Mouse (Mus musculus) adrenal gland, postnatal 36 days (tissue): Measurements from ENCODE around the gene Fyb. TPM values are rescaled to one million over a fixed set of nuclear protein-coding genes. Genes with fewer than 3 reads are reported as not detected.
A peak's percentile ranks its signal among the peaks of the same experiment; 100 is the strongest.

Source experiments
- DNase-seq, 2 experiments: peaks; one replicate each; pipeline ENCODE4 v3.0.0; 2021; ENCODE audit warnings: mixed read lengths in 1 of 2
- long read RNA-seq, 2 experiments: library from polyadenylated mRNA; stranded (forward); transcript quantifications; one replicate each; pipeline ENCODE4 v2.0.0; 2021; ENCODE audit warnings: borderline sequencing depth in 2 of 2
- total RNA-seq, 2 experiments: library from RNA; stranded (reverse); gene quantifications; 2 replicates each; pipeline ENCODE4 v1.2.3; 2021

The Fyb gene
- total RNA-seq = 10 to 100 TPM; 22.9 to 27.0 TPM
- long read RNA-seq, experiment 1, partial matches to known transcripts = 0 of 2 reads
- long read RNA-seq, experiment 1, other reads (novel, unspliced or antisense) = 1 of 2 reads
- long read RNA-seq, experiment 2 = 0 reads

DNA sequence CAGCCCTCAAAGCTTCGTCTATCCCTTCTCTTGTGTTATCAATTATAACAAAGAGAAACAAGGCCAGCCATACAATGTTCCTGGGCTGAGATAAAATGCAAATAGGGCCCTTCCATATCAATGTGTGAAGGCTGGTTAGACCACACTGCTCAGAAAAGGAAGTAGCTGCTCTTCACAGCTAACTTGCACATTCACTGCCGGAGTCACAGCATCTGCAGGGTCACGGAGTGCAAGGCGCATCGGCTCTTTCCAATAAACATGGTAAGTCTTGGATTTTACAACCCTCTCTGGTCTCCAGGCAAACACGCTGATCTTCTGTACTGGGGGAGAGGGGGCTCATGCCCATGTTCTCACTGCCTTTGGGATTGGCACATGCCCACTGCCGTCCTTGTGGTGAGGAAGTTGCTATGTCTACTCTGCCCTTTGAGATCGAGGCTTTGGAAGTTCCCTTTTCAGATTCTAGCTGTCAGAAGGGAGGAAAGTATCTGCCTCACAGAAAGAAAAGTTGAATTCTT lies at the start of gene Fyb:
Fyb (plus strand) TSS at position 201 of the 515 bp plus-strand sequence.
- DNase-seq = no peak

- DNase-seq = no peak
These were observed 39.1 kb upstream of the Fyb start for GRCm38 (mm10) chr15:6483561-6483960.

GRCm38 (mm10) chr15:6492386-6492785 lies 30.3 kb upstream of the Fyb start:
- no peak for DNase-seq

DNA sequence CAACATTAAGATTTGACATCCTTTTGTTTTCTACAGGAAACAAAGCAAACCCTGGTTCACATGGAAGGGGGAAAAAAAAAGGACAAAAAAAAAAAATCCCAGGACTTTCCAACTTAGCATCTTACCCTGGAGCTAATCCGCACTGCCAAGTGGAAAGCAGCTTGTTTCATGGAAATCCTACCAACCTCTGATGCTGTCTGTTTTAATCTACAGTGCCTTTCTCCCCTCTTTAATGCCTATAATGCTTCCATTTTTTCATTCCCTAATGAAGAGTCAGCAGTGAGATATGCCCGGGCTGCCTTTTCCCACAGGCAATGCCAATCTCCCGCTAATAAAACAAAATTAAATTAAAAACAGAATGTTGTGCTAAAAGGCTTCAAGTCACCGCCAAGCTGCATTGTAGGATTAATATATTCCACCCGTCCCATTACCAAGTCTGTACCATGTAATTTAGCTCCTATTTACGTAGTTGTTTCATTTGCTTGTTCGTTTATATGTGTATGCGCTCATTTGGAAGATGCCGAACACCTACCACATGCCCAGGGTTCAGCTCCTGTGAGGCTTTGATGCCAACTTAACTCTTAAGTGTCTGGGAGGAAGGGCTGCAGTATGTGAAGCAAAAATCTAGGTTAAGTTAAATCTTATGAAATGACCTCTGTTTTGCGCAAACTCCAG lies 24.1 kb upstream of the Fyb start:
- DNase-seq = no peak

DNA sequence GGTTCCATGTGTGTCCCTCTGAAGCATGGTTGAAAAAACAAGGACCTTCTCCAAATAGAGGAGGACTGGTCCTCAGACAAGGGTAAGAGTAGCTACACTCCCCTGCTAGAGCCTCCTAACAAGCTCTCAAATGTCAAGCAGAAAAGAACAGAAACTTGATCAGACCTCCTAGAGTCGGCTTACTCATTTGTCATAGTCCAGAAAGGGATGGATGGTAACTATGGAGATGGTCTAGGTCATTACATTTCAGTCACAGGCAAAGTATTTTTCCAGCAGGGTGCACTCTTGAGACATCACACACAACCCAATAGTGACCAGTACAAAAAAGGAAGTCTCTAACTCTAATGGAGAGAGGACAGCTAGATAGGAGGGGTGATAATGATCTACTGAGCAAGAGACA lies 21.9 kb upstream of the Fyb start:
- peak; percentile 5 to 51 for DNase-seq

- DNase-seq = no peak
These were observed 5.1 kb upstream of the Fyb start for GRCm38 (mm10) chr15:6517525-6517924.

- DNase-seq = no peak
These were observed 3.0 kb upstream of the Fyb start for GRCm38 (mm10) chr15:6519417-6520255.

DNA sequence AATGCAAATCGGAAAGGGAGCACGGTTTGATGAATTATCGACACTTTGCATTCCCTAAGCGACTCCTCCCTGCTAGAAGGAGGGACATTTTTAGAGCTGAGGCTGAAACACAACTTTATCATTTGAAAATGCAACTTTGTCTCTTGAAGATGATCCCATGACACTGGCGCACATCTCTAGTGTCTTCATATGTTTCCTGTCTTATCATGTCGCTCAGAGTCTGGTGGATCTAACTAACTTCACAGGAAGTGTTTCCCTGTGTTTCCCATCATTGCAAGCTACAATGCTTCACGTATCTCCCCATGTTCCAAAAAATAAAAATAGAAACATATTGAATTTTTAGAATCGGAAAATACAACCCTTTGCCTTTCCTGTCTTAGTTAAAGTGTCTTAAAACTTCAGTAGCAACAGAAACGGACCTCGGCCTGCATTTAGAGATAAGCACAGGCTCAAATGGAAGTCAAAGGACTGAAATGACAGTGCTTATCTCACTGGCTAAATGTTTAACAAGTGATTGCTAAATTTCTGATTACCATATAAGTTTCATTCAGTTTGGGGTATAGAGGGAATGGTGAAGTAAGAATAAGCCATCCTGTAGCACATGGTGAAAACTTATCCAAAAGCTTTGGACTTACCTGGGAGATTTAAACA lies 2.0 kb upstream of the Fyb start:
- DNase-seq = no peak

GRCm38 (mm10) chr15:6524801-6525200 lies 2.1 kb downstream of the Fyb start:
- no peak for DNase-seq

DNA sequence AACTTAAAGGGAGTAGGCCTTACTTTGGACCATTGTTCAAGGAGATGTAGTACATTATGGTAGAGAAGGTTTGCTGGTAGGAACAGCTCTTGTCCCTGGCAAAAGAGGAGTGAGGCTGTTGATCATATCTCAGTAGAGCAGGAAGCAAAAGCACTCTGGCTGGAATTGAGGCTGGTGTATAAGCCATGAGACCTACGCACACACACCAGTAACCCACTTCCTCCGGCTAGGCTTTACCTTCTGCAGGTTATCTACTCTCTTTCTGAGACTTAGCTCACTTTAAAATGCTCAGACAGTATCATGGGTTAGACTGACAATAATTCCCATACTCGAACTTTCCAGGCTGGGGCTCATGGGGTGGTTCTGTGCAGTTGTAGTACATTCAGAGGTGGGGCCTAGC lies 2.7 kb downstream of the Fyb start:
- DNase-seq = no peak

DNA sequence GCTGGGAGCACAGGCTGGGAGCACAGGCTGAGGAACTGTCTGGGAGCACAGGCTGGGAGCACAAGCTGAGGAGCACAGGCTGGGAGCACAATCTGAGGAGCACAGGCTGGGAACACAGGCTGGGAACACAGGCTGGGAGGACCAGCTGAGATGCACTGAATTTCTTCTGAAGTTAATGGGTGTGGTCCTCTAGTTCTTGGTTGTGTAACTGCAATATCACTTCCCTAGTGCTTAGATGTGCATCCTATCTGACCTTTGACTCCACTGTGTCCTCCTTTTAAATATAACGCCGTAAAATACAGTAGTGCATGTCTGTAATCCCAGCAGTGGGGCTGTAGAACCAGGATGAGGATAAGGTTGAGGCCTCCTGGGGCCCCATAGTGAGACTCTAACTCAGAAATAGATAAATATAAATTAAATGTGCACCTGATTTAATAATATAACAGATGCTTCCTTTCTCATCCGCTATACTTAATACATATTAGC lies 11.2 kb downstream of the Fyb start:
- DNase-seq = no peak

DNA sequence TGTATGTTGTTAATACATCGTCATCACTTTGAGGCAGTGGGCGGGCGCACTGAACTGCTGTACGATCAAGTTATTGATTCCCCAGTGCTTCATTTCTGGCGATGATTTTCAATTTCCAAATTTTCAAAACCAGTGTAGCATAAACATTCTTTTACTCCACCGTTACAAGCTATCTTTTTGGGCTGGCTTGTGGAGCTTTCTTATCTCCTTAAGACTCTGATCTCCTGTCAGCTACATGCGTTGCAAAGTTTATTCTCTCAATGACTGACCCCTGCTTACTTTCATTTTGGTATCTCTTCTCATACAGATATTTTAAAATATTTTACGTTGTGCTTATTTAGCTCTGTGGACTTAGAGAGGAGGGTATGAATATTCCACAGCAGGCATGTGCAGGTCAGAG lies 11.9 kb downstream of the Fyb start:
- DNase-seq = no peak

GRCm38 (mm10) chr15:6539639-6540338 lies 17.1 kb downstream of the Fyb start:
- DNase-seq = peak; percentile 24 to 37

- DNase-seq = no peak
These were observed 26.3 kb downstream of the Fyb start for GRCm38 (mm10) chr15:6548911-6549310.

DNA sequence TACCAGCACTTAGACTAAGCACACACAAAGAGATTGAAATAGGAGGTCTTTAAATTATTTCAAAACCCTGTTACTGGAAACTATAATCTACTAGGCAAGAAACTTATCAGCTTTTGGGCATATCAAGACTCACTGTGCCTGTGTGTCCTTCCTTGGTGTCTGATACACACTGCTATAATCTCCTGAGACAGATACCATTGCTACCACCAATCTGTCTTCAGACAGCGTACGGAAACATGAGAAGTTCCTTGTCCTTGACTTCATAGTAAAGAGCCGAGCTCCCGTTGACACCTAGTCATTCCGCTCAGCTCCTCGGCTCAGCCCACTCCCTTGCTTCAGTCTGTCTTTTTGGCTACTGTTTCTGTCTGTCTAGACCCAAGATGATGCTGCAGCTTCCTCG lies 29.2 kb downstream of the Fyb start:
- no peak for DNase-seq

DNA sequence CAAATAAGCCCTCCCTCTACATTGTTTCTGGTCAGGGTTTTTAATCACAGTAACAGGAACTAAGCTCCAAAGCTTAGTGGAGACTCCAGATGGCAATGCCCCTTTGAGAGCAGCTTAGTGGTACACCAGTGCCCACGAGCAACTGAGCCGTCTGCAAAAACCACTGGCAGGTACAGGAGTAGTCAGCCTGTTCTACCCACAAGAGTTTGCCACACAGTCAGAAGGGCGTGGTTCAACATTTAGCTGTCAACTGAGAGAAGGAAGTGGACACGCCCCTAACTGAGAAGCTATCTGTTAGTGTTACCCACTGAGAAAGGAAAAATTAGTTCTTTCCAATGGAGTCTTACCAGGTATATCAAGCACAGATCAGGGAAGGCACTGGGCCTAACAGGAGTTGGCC lies 32.1 kb downstream of the Fyb start:
- DNase-seq = no peak

- no peak for DNase-seq
These were observed 32.9 kb downstream of the Fyb start for GRCm38 (mm10) chr15:6555536-6555935.

DNA sequence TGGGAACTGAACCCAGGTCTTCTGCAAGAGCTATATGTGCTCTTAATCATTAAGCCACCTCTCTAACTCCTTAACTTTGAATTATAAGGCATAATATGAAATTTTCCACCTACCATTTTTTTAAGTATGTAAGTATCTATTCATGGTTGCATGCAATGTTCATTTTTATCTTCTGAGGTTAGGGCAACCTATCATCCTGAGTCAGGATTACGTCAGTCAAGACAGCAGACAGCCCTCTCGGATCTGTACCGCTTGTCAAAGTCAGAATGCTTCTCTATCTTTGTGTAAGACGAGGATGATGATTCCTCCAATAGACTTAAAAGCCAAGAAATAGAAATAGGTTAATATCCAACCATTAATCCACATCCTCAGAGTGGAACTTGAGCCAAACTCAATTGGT lies 33.6 kb downstream of the Fyb start:
- no peak for DNase-seq

- no peak for DNase-seq
These were observed 34.3 kb downstream of the Fyb start for GRCm38 (mm10) chr15:6556911-6557310.

- DNase-seq = no peak
These were observed 34.9 kb downstream of the Fyb start for GRCm38 (mm10) chr15:6557552-6557951.

DNA sequence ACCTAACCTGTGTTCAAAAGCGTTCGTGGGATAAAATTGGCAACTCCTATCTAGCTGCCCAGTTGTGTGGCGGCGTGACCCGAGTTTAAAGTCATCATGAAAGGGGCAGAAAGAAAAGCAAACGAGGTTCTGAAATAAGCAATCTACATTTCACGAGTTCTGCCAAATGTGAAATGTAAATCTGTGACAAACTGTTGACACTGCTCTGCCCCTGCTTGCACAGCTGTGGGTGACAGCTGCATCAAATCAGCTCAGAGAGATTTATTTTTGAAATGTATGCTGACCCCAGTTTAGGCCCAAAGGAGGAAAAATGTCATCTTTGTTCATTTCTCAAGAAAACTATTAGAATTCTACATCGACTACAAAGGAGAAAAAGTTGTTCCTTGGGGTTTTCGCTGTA lies 36.5 kb downstream of the Fyb start:
- no peak for DNase-seq

- DNase-seq = no peak
These were observed 38.0 kb downstream of the Fyb start for GRCm38 (mm10) chr15:6560696-6561095.
